In genomic region chr10:81395127-81395526, GRCm38 (mm10) we compare ENCODE assay signal across 9 mouse cellular contexts. TPM values are rescaled to one million over a fixed set of nuclear protein-coding genes. Genes with fewer than 3 reads are reported as not detected.
A peak's percentile ranks its signal among the peaks of the same experiment; 100 is the strongest.
DNase-seq lines count a peak whose midpoint lies in the region; ATAC-seq and TF ChIP-seq lines count a peak whose summit lies in the region.
"Had no signal": no experiment of that assay in that cellular context is flagged by ENCODE, and none has a peak within 500 bp of the region (broad histone marks: within the 10 kb centered on the region; RNA-seq: fewer than 3 reads in every experiment).

No protein-coding gene starts in this region.

- in situ Hi-C loops in ES-E14 (cut with MboI; ENCODE audit: low sequenced_read_pairs in 2 of 2, unreplicated experiment in 2 of 2), result loop anchor here in 1 of 2 experiments (5.0 kb wide), 1 partner anchor 57 kb away; no protein-coding TSS in a partner anchor

- no peaks in the 10 kb centered on the region for H3K79me2 ChIP-seq in liver, adult 2 months (ENCODE audit: control insufficient read depth, insufficient read depth, low read length)

- TF ChIP-seq POLR2A in liver, adult 2 months (IDR thresholded peaks at IDR 0.05; ENCODE audit: extremely low read depth, insufficient read depth, low read length), result no peak
- TF ChIP-seq POLR2A in bone marrow macrophage, adult 2 months (IDR thresholded peaks at IDR 0.05; ENCODE audit: borderline replicate concordance, low read depth, low read length), result no peak
- no peak for TF ChIP-seq POLR2A in olfactory bulb, adult 2 months (IDR thresholded peaks at IDR 0.05; ENCODE audit: insufficient read depth, low read depth, low read length)

- no peak for ATAC-seq in liver, embryonic 11.5 days (replicated peaks; ENCODE audit: low FRiP score)
- ATAC-seq in erythroid progenitor cell, adult 5-6 weeks (replicated peaks; ENCODE audit: low FRiP score, poor library complexity, severe bottlenecking), result peak; percentile 37; the same call in 1 of the 2 replicates

- H3K4me2 ChIP-seq in liver, embryonic 11.5 days, result no peak overlapping the region

- TF ChIP-seq CTCF in liver, adult 2 months (IDR thresholded peaks at IDR 0.05; ENCODE audit: low read depth, low read length), result peak; percentile 91
- peak; percentile 84 for TF ChIP-seq CTCF in bone marrow macrophage, adult 2 months (IDR thresholded peaks at IDR 0.05; ENCODE audit: low read depth, low read length)
- TF ChIP-seq CTCF in olfactory bulb, adult 2 months (IDR thresholded peaks at IDR 0.05; ENCODE audit: insufficient read depth, low read depth, low read length), result peak; percentile 87

- no peak overlapping the region for H3K4me3 ChIP-seq in liver, adult 2 months (ENCODE audit: insufficient read depth, low read depth, low read length)
- no peak overlapping the region for H3K4me3 ChIP-seq in liver, embryonic 11.5 days (ENCODE audit: low read depth, low read length)
- H3K4me3 ChIP-seq in ES-E14 (ENCODE audit: insufficient read depth in 1 of 2, low read depth in 1 of 2, low read length in 2 of 2, poor library complexity in 1 of 2, severe bottlenecking in 1 of 2), result no peak overlapping the region
- no peak overlapping the region for H3K4me3 ChIP-seq in bone marrow macrophage, adult 2 months (ENCODE audit: insufficient read depth, low read length)
- H3K4me3 ChIP-seq in olfactory bulb, adult 2 months (ENCODE audit: insufficient read depth, low read depth, low read length), result no peak overlapping the region

- H3K4me1 ChIP-seq in liver, adult 2 months (ENCODE audit: control insufficient read depth, insufficient read depth, low read length), result peaks cover 3% of the 10 kb centered on the region
- H3K4me1 ChIP-seq in liver, embryonic 11.5 days (replicated peaks; ENCODE audit: control insufficient read depth, insufficient read depth, low read length), result peaks cover 14% of the 10 kb centered on the region
- peaks cover 0 to 32% of the 10 kb centered on the region in 2 experiments; a peak in 2 of 4 replicates for H3K4me1 ChIP-seq in ES-E14 (ENCODE audit: control insufficient read depth in 2 of 2, insufficient read depth in 2 of 2, low read length in 2 of 2, poor library complexity in 1 of 2)
- peaks cover 4% of the 10 kb centered on the region for H3K4me1 ChIP-seq in bone marrow macrophage, adult 2 months (ENCODE audit: control insufficient read depth, insufficient read depth, low read length)
- peaks cover 23% of the 10 kb centered on the region for H3K4me1 ChIP-seq in olfactory bulb, adult 2 months (ENCODE audit: control insufficient read depth, insufficient read depth, low read length)

- no peaks in the 10 kb centered on the region for H3K27me3 ChIP-seq in liver, adult 2 months (ENCODE audit: control insufficient read depth, insufficient read depth, low read length)
- no peaks in the 10 kb centered on the region for H3K27me3 ChIP-seq in liver, embryonic 11.5 days (replicated peaks; ENCODE audit: control insufficient read depth, insufficient read depth, low read length)

- no peaks in the 10 kb centered on the region for H3K9me3 ChIP-seq in liver, embryonic 11.5 days (ENCODE audit: control insufficient read depth, low read length)
- no peaks in the 10 kb centered on the region for H3K9me3 ChIP-seq in ES-E14 (ENCODE audit: control insufficient read depth, insufficient read depth, low read depth, low read length)

- peaks cover 5% of the 10 kb centered on the region; the same call in 1 of the 2 replicates for H3K36me3 ChIP-seq in liver, adult 2 months (ENCODE audit: control insufficient read depth, insufficient read depth, low read length)
- H3K36me3 ChIP-seq in liver, embryonic 11.5 days (ENCODE audit: control insufficient read depth, insufficient read depth, low read length), result peaks cover 6% of the 10 kb centered on the region; the same call in 1 of the 2 replicates
- peaks cover 3% of the 10 kb centered on the region; the same call in 1 of the 2 replicates for H3K36me3 ChIP-seq in ES-E14 (ENCODE audit: control insufficient read depth, insufficient read depth, low read length, poor library complexity, severe bottlenecking)

- no peak overlapping the region for H3K27ac ChIP-seq in liver, adult 2 months (replicated peaks; ENCODE audit: insufficient read depth, low read depth, low read length)
- H3K27ac ChIP-seq in liver, embryonic 11.5 days (ENCODE audit: low read depth, low read length), result no peak overlapping the region
- H3K27ac ChIP-seq in ES-E14 (ENCODE audit: insufficient read depth, low read depth, low read length, poor library complexity, severe bottlenecking), result no peak overlapping the region
- H3K27ac ChIP-seq in bone marrow macrophage, adult 2 months (ENCODE audit: insufficient read depth, low read depth, low read length), result no peak overlapping the region
- H3K27ac ChIP-seq in olfactory bulb, adult 2 months (ENCODE audit: insufficient read depth, low read depth, low read length), result no peak overlapping the region
- H3K27ac ChIP-seq: macrophage had no signal

- 14% methylated on average over 5 of the region's 5 CpGs for WGBS in liver, adult 2 months
- 13% methylated on average over 5 of the region's 5 CpGs for WGBS in liver, embryonic 11.5 days
- 17% methylated on average over 5 of the region's 5 CpGs for WGBS in olfactory bulb, adult 2 months

- DNase-seq in liver, adult 2 months (ENCODE audit: extremely low read depth, low read depth, low spot score), result no peak
- no peak for DNase-seq in liver, embryonic 11.5 days (ENCODE audit: low spot score)
- peak; percentile 75 for DNase-seq in ES-E14 (ENCODE audit: low read depth, low spot score)
- DNase-seq in kidney, postnatal 25 days, result peak; percentile 78 to 85

- no peak overlapping the region for H3K9ac ChIP-seq in liver, adult 2 months (ENCODE audit: low read depth, low read length)
- H3K9ac ChIP-seq in liver, embryonic 11.5 days (ENCODE audit: low read depth, low read length), result no peak overlapping the region
- H3K9ac ChIP-seq in ES-E14 (ENCODE audit: insufficient read depth, low read depth, low read length, poor library complexity, severe bottlenecking), result no peak overlapping the region

RNA-seq across cellular contexts. Expression of gene Smim24, which starts 2.3 kb away (rescaled TPM):
- 1.3 and 1.5 TPM in 2 replicates for total RNA-seq in liver, adult 2 months (2014; rRNA removed)
- 2.3 and 4.1 TPM in 2 replicates for polyA plus RNA-seq in liver, adult 2 months (2012; rRNA removed)
- 3.8 and 4.5 TPM in 2 replicates for polyA plus RNA-seq in liver, embryonic 11.5 days (2014; fragmentation: Nextera tagmentation; extraction: Ambion mirVana)
- 1.7 TPM in 2 replicates for total RNA-seq in ES-E14 (2012; rRNA removed)
- polyA plus RNA-seq in bone marrow macrophage, adult 2 months (2012; ENCODE audit: insufficient read depth, insufficient read length, missing spikeins), result 41.9 and 45.5 TPM in 2 replicates
- 5.4 and 7.5 TPM in 2 replicates for total RNA-seq in erythroid progenitor cell, adult 5-6 weeks (2015; ENCODE audit: low replicate concordance)
- 4.2 TPM in 1 of 2 replicates, not detected in the other for total RNA-seq in erythroid progenitor cell, adult 5-6 weeks (2017; ENCODE audit: low replicate concordance)
- polyA plus RNA-seq in olfactory bulb, adult 2 months (2012; ENCODE audit: insufficient read depth, insufficient read length, low replicate concordance, missing spikeins), result not detected in 2 replicates
- total RNA-seq: gastrocnemius, adult 8-10 months had no signal

RNA-seq across cellular contexts. Expression of gene Gm48552, which starts 6.3 kb away (rescaled TPM):
- 0.40 TPM in 1 of 2 replicates, not detected in the other for total RNA-seq in liver, adult 2 months (2014; rRNA removed)
- polyA plus RNA-seq in liver, adult 2 months (2012; rRNA removed), result 0.26 and 1.4 TPM in 2 replicates
- 0.62 and 0.67 TPM in 2 replicates for polyA plus RNA-seq in liver, embryonic 11.5 days (2014; fragmentation: Nextera tagmentation; extraction: Ambion mirVana)
- 2.5 and 2.7 TPM in 2 replicates for total RNA-seq in ES-E14 (2012; rRNA removed)
- polyA plus RNA-seq in bone marrow macrophage, adult 2 months (2012; ENCODE audit: insufficient read depth, insufficient read length, missing spikeins), result not detected in 2 replicates
- not detected in 2 replicates for total RNA-seq in erythroid progenitor cell, adult 5-6 weeks (2015; ENCODE audit: low replicate concordance)
- not detected in 2 replicates for total RNA-seq in erythroid progenitor cell, adult 5-6 weeks (2017; ENCODE audit: low replicate concordance)
- not detected in 2 replicates for polyA plus RNA-seq in olfactory bulb, adult 2 months (2012; ENCODE audit: insufficient read depth, insufficient read length, low replicate concordance, missing spikeins)

RNA-seq across cellular contexts. Expression of gene Gm48551, which starts 10.9 kb away (rescaled TPM):
- 2.4 TPM in 1 of 2 replicates, not detected in the other for total RNA-seq in liver, adult 2 months (2014; rRNA removed)
- 0.32 and 0.44 TPM in 2 replicates for polyA plus RNA-seq in liver, adult 2 months (2012; rRNA removed)
- 1.3 and 1.9 TPM in 2 replicates for polyA plus RNA-seq in liver, embryonic 11.5 days (2014; fragmentation: Nextera tagmentation; extraction: Ambion mirVana)
- total RNA-seq in ES-E14 (2012; rRNA removed), result 1.1 and 1.8 TPM in 2 replicates
- polyA plus RNA-seq in bone marrow macrophage, adult 2 months (2012; ENCODE audit: insufficient read depth, insufficient read length, missing spikeins), result 0.75 and 2.2 TPM in 2 replicates
- 2.1 and 4.3 TPM in 2 replicates for total RNA-seq in erythroid progenitor cell, adult 5-6 weeks (2015; ENCODE audit: low replicate concordance)
- total RNA-seq in erythroid progenitor cell, adult 5-6 weeks (2017; ENCODE audit: low replicate concordance), result not detected in 2 replicates
- not detected in 2 replicates for polyA plus RNA-seq in olfactory bulb, adult 2 months (2012; ENCODE audit: insufficient read depth, insufficient read length, low replicate concordance, missing spikeins)

RNA-seq across cellular contexts. Expression of gene Dohh, which starts 10.9 kb away (rescaled TPM):
- total RNA-seq in liver, adult 2 months (2014; rRNA removed), result 39.7 and 53.8 TPM in 2 replicates
- polyA plus RNA-seq in liver, adult 2 months (2012; rRNA removed), result 42.6 and 49.7 TPM in 2 replicates
- 97.4 and 99.3 TPM in 2 replicates for polyA plus RNA-seq in liver, embryonic 11.5 days (2014; fragmentation: Nextera tagmentation; extraction: Ambion mirVana)
- total RNA-seq in ES-E14 (2012; rRNA removed), result 168 and 183 TPM in 2 replicates
- 23.1 and 29.5 TPM in 2 replicates for polyA plus RNA-seq in bone marrow macrophage, adult 2 months (2012; ENCODE audit: insufficient read depth, insufficient read length, missing spikeins)
- total RNA-seq in erythroid progenitor cell, adult 5-6 weeks (2015; ENCODE audit: low replicate concordance), result 8.8 TPM in 1 of 2 replicates, not detected in the other
- total RNA-seq in erythroid progenitor cell, adult 5-6 weeks (2017; ENCODE audit: low replicate concordance), result 4.0 and 17.2 TPM in 2 replicates
- polyA plus RNA-seq in olfactory bulb, adult 2 months (2012; ENCODE audit: insufficient read depth, insufficient read length, low replicate concordance, missing spikeins), result not detected in 2 replicates

RNA-seq across cellular contexts. Expression of gene Fzr1, which starts 16.8 kb away (rescaled TPM):
- 6.2 and 8.1 TPM in 2 replicates for total RNA-seq in liver, adult 2 months (2014; rRNA removed)
- polyA plus RNA-seq in liver, adult 2 months (2012; rRNA removed), result 20.9 and 29.9 TPM in 2 replicates
- 74.0 and 75.9 TPM in 2 replicates for polyA plus RNA-seq in liver, embryonic 11.5 days (2014; fragmentation: Nextera tagmentation; extraction: Ambion mirVana)
- 63.0 and 94.5 TPM in 2 replicates for total RNA-seq in ES-E14 (2012; rRNA removed)
- 32.6 and 35.0 TPM in 2 replicates for polyA plus RNA-seq in bone marrow macrophage, adult 2 months (2012; ENCODE audit: insufficient read depth, insufficient read length, missing spikeins)
- total RNA-seq in erythroid progenitor cell, adult 5-6 weeks (2015; ENCODE audit: low replicate concordance), result 235 and 246 TPM in 2 replicates
- total RNA-seq in erythroid progenitor cell, adult 5-6 weeks (2017; ENCODE audit: low replicate concordance), result 247 and 266 TPM in 2 replicates
- polyA plus RNA-seq in olfactory bulb, adult 2 months (2012; ENCODE audit: insufficient read depth, insufficient read length, low replicate concordance, missing spikeins), result not detected in 2 replicates

Comparison
In these comparisons a context has a peak if more than half of its experiments do, and no peak if none do; other contexts are left out.
1. DNase-seq: peak in ES-E14 (single experiment) and kidney, postnatal 25 days (2 of 2); none in liver, adult 2 months (single experiment) and liver, embryonic 11.5 days (single experiment).
2. Peak in every context shown above with its lines, with median percentiles within 50 percentile points of each other: CTCF ChIP-seq.